8 mouse cellular contexts compared by ENCODE assay signal in the genomic region with DNA sequence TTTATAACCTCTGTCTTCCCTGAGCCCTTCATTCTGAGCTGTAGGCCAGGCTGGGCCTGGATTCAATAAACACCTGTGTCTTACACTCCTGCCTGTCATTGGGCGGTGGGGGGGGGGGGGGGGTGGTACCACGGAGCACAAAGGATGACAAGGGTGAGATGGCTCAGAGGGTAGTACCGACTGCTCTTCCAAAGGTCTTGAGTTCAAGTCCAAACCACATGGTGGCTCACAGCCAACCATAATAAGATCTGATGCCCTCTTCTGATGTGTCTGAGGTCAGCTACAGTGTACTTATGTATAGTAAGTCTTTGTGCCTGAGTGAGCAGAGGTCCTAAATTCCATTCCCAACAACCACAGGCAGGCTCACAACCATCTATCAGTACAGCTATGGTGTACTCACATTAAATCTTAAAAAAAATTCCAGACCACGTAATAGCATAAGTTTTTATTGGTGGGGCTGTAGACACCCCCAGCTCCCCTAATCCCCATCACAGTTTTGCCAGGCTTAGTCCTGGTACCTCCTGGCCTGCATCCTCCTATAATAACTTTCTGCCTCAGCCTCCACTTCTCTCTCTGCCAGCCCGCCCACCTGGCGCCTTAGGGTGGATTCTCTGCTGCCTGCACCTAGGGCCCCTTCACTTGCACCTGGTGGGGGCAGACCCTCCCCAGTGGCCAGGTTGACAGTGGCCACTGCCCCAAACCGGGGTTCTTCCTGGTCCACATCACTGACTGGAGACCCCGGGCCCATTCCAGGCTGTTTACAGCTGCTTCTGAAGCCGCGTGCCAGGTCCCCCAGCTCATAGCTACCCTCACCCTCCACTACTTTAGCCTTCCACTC. TPM values are rescaled to one million over a fixed set of nuclear protein-coding genes. Genes with fewer than 3 reads are reported as not detected.
A peak's percentile ranks its signal among the peaks of the same experiment; 100 is the strongest.
DNase-seq lines count a peak whose midpoint lies in the region; ATAC-seq and TF ChIP-seq lines count a peak whose summit lies in the region.

No protein-coding gene starts in this region.

- no peak overlapping the region for H3K27ac ChIP-seq in kidney, adult 2 months (ENCODE audit: insufficient read depth, low read depth, low read length)
- no peak overlapping the region for H3K27ac ChIP-seq in embryonic facial prominence, embryonic 11.5 days (replicated peaks; ENCODE audit: low read depth, low read length)
- H3K27ac ChIP-seq in intestine, embryonic 14.5 days (ENCODE audit: low read depth): no peak overlapping the region
- H3K27ac ChIP-seq in midbrain, postnatal 0 days (ENCODE audit: low read depth, low read length): peak overlapping the region; percentile 51; the same call in 1 of the 2 replicates

- H3K4me3 ChIP-seq in kidney, adult 2 months (ENCODE audit: insufficient read depth, low read depth, low read length): no peak overlapping the region
- no peak overlapping the region for H3K4me3 ChIP-seq in embryonic facial prominence, embryonic 11.5 days (ENCODE audit: low read depth, low read length)
- no peak overlapping the region for H3K4me3 ChIP-seq in intestine, embryonic 14.5 days (ENCODE audit: low read depth, low read length)
- H3K4me3 ChIP-seq in midbrain, postnatal 0 days (ENCODE audit: low read depth, low read length): no peak overlapping the region

- no peaks in the 10 kb centered on the region for H3K27me3 ChIP-seq in kidney, adult 2 months (replicated peaks; ENCODE audit: control insufficient read depth, insufficient read depth, low read length)
- H3K27me3 ChIP-seq in embryonic facial prominence, embryonic 11.5 days (ENCODE audit: control insufficient read depth, insufficient read depth, low read length): no peaks in the 10 kb centered on the region
- no peaks in the 10 kb centered on the region for H3K27me3 ChIP-seq in intestine, embryonic 14.5 days (replicated peaks; ENCODE audit: control insufficient read depth, insufficient read depth, low read length)
- no peaks in the 10 kb centered on the region for H3K27me3 ChIP-seq in midbrain, postnatal 0 days (ENCODE audit: insufficient read depth, low read length)

- H3K36me3 ChIP-seq in kidney, adult 2 months (ENCODE audit: control insufficient read depth, insufficient read depth, low read length): peaks cover 14% of the 10 kb centered on the region
- peaks cover 31% of the 10 kb centered on the region for H3K36me3 ChIP-seq in embryonic facial prominence, embryonic 11.5 days (replicated peaks; ENCODE audit: control insufficient read depth, insufficient read depth, low read depth, low read length)
- H3K36me3 ChIP-seq in intestine, embryonic 14.5 days (ENCODE audit: control insufficient read depth, insufficient read depth, low read length): peaks cover 68% of the 10 kb centered on the region
- peaks cover 61% of the 10 kb centered on the region for H3K36me3 ChIP-seq in midbrain, postnatal 0 days (ENCODE audit: insufficient read depth, low read length)

- H3K9ac ChIP-seq in embryonic facial prominence, embryonic 11.5 days (replicated peaks; ENCODE audit: low read length): no peak overlapping the region
- no peak overlapping the region for H3K9ac ChIP-seq in intestine, embryonic 14.5 days (ENCODE audit: low read length)
- no peak overlapping the region for H3K9ac ChIP-seq in midbrain, postnatal 0 days (replicated peaks; ENCODE audit: low read length, poor library complexity, severe bottlenecking)

- ATAC-seq in embryonic facial prominence, embryonic 11.5 days (replicated peaks; ENCODE audit: insufficient number of reproducible peaks, low FRiP score, low TSS enrichment, low read depth): peak; percentile 15
- ATAC-seq in intestine, embryonic 14.5 days (replicated peaks; ENCODE audit: low FRiP score, low TSS enrichment, low read depth): peak; percentile 17
- no peak for ATAC-seq in midbrain, postnatal 0 days (ENCODE audit: low FRiP score)

- peaks cover 35% of the 10 kb centered on the region for H3K4me1 ChIP-seq in kidney, adult 2 months (ENCODE audit: control insufficient read depth, insufficient read depth, low read length)
- H3K4me1 ChIP-seq in embryonic facial prominence, embryonic 11.5 days (ENCODE audit: control insufficient read depth, insufficient read depth, low read length): no peaks in the 10 kb centered on the region
- H3K4me1 ChIP-seq in intestine, embryonic 14.5 days (replicated peaks; ENCODE audit: control insufficient read depth, insufficient read depth, low read length): no peaks in the 10 kb centered on the region
- peaks cover 3% of the 10 kb centered on the region; the same call in 1 of the 2 replicates for H3K4me1 ChIP-seq in midbrain, postnatal 0 days (ENCODE audit: insufficient read depth, low read length)

- TF ChIP-seq CTCF in kidney, adult 2 months (conservative IDR thresholded peaks at IDR 0.05; ENCODE audit: insufficient read depth, insufficient read length, low read depth, low read length): no peak
- TF ChIP-seq CTCF in midbrain, postnatal 0 days (IDR thresholded peaks at IDR 0.05): no peak

- H3K9me3 ChIP-seq in embryonic facial prominence, embryonic 11.5 days (replicated peaks; ENCODE audit: control insufficient read depth, low read length): no peaks in the 10 kb centered on the region
- H3K9me3 ChIP-seq in intestine, embryonic 14.5 days (ENCODE audit: control insufficient read depth, low read length): no peaks in the 10 kb centered on the region
- no peaks in the 10 kb centered on the region for H3K9me3 ChIP-seq in midbrain, postnatal 0 days (ENCODE audit: low read length)

- no peak overlapping the region for H3K4me2 ChIP-seq in embryonic facial prominence, embryonic 11.5 days (ENCODE audit: low read depth, low read length)
- H3K4me2 ChIP-seq in intestine, embryonic 14.5 days (ENCODE audit: low read length): no peak overlapping the region
- no peak overlapping the region for H3K4me2 ChIP-seq in midbrain, postnatal 0 days (ENCODE audit: low read depth, low read length, poor library complexity, severe bottlenecking)

- TF ChIP-seq POLR2A in kidney, adult 2 months (IDR thresholded peaks at IDR 0.05; ENCODE audit: low read depth, low read length): no peak

- peak; percentile 33 for DNase-seq in kidney, adult 2 months
- DNase-seq in kidney, adult 8-10 months: no peak
- no peak for DNase-seq in embryonic facial prominence, embryonic 11.5 days (ENCODE audit: low spot score)
- no peak for DNase-seq in intestine, embryonic 14.5 days (ENCODE audit: low spot score)
- no peak for DNase-seq in midbrain, postnatal 0 days (ENCODE audit: low spot score)
- DNase-seq in right cerebral cortex, postnatal 36 days (ENCODE audit: low spot score in 2 of 2): no peak
- no peak for DNase-seq in layer of hippocampus, adult 18-20 months (ENCODE audit: low spot score in 2 of 2)
- DNase-seq in layer of hippocampus, postnatal 14 days (ENCODE audit: low spot score in 2 of 2): no peak

- 54% methylated on average over 10 of the region's 10 CpGs for WGBS in kidney, adult 2 months
- 54% methylated on average over 10 of the region's 10 CpGs for WGBS in embryonic facial prominence, embryonic 11.5 days
- WGBS in intestine, embryonic 14.5 days: 43% methylated on average over 10 of the region's 10 CpGs
- 50% methylated on average over 9 of the region's 10 CpGs for WGBS in midbrain, postnatal 0 days

RNA-seq across cellular contexts. Expression of gene Prtn3, which starts 9.7 kb away (rescaled TPM):
- polyA plus RNA-seq in kidney, adult 2 months (2012; rRNA removed): 0.67 and 0.99 TPM in 2 replicates
- polyA plus RNA-seq in embryonic facial prominence, embryonic 11.5 days (2014; fragmentation: Nextera tagmentation; extraction: Ambion mirVana): 10.9 and 11.2 TPM in 2 replicates
- polyA plus RNA-seq in intestine, embryonic 14.5 days (2014; fragmentation: Nextera tagmentation; extraction: Ambion mirVana): 5.2 and 5.9 TPM in 2 replicates
- 5.9 and 7.5 TPM in 2 replicates for total RNA-seq in midbrain, postnatal 0 days (2014; rRNA removed)
- polyA plus RNA-seq in midbrain, postnatal 0 days (2015; fragmentation: Nextera tagmentation; extraction: Ambion mirVana): 11.7 and 14.6 TPM in 2 replicates
- 1 to 10 TPM in 1 of 2 experiments, under 1 TPM in 1; 0.94 to 2.0 TPM for total RNA-seq in layer of hippocampus, adult 18-20 months (2021)
- 1 to 10 TPM; 2.3 to 3.0 TPM for total RNA-seq in layer of hippocampus, postnatal 14 days (2021)

RNA-seq across cellular contexts. Expression of gene Plppr3, which starts 9.9 kb away (rescaled TPM):
- polyA plus RNA-seq in kidney, adult 2 months (2012; rRNA removed): 2.7 and 3.2 TPM in 2 replicates
- polyA plus RNA-seq in embryonic facial prominence, embryonic 11.5 days (2014; fragmentation: Nextera tagmentation; extraction: Ambion mirVana): 78.3 and 85.8 TPM in 2 replicates
- polyA plus RNA-seq in intestine, embryonic 14.5 days (2014; fragmentation: Nextera tagmentation; extraction: Ambion mirVana): 38.8 and 46.4 TPM in 2 replicates
- total RNA-seq in midbrain, postnatal 0 days (2014; rRNA removed): 494 and 539 TPM in 2 replicates
- polyA plus RNA-seq in midbrain, postnatal 0 days (2015; fragmentation: Nextera tagmentation; extraction: Ambion mirVana): 350 and 358 TPM in 2 replicates
- 10 to 100 TPM; 30.6 to 34.4 TPM for total RNA-seq in layer of hippocampus, adult 18-20 months (2021)
- 10 to 100 TPM; 53.5 to 57.7 TPM for total RNA-seq in layer of hippocampus, postnatal 14 days (2021)

RNA-seq across cellular contexts. Expression of gene Ptbp1, which starts 10.3 kb away (rescaled TPM):
- 184 and 198 TPM in 2 replicates for polyA plus RNA-seq in kidney, adult 2 months (2012; rRNA removed)
- polyA plus RNA-seq in embryonic facial prominence, embryonic 11.5 days (2014; fragmentation: Nextera tagmentation; extraction: Ambion mirVana): 237 and 257 TPM in 2 replicates
- polyA plus RNA-seq in intestine, embryonic 14.5 days (2014; fragmentation: Nextera tagmentation; extraction: Ambion mirVana): 286 and 291 TPM in 2 replicates
- 114 and 119 TPM in 2 replicates for total RNA-seq in midbrain, postnatal 0 days (2014; rRNA removed)
- 46.2 and 49.7 TPM in 2 replicates for polyA plus RNA-seq in midbrain, postnatal 0 days (2015; fragmentation: Nextera tagmentation; extraction: Ambion mirVana)
- total RNA-seq in layer of hippocampus, adult 18-20 months (2021): 10 to 100 TPM; 48.8 to 58.4 TPM
- total RNA-seq in layer of hippocampus, postnatal 14 days (2021): 10 to 100 TPM; 62.9 to 70.2 TPM

RNA-seq across cellular contexts. Expression of gene Elane, which starts 21.5 kb away (rescaled TPM):
- polyA plus RNA-seq in kidney, adult 2 months (2012; rRNA removed): 0.10 TPM in 1 of 2 replicates, not detected in the other
- 0.50 and 0.88 TPM in 2 replicates for polyA plus RNA-seq in embryonic facial prominence, embryonic 11.5 days (2014; fragmentation: Nextera tagmentation; extraction: Ambion mirVana)
- 0.55 TPM in 1 of 2 replicates, not detected in the other for polyA plus RNA-seq in intestine, embryonic 14.5 days (2014; fragmentation: Nextera tagmentation; extraction: Ambion mirVana)
- total RNA-seq in midbrain, postnatal 0 days (2014; rRNA removed): not detected in 2 replicates
- not detected in 2 replicates for polyA plus RNA-seq in midbrain, postnatal 0 days (2015; fragmentation: Nextera tagmentation; extraction: Ambion mirVana)
- not detected for total RNA-seq in layer of hippocampus, adult 18-20 months (2021)
- not detected for total RNA-seq in layer of hippocampus, postnatal 14 days (2021)

RNA-seq across cellular contexts. Expression of gene Cfd, which starts 26.1 kb away (rescaled TPM):
- polyA plus RNA-seq in kidney, adult 2 months (2012; rRNA removed): 1,335 and 2,389 TPM in 2 replicates
- not detected in 2 replicates for polyA plus RNA-seq in embryonic facial prominence, embryonic 11.5 days (2014; fragmentation: Nextera tagmentation; extraction: Ambion mirVana)
- polyA plus RNA-seq in intestine, embryonic 14.5 days (2014; fragmentation: Nextera tagmentation; extraction: Ambion mirVana): not detected in 2 replicates
- not detected in 2 replicates for total RNA-seq in midbrain, postnatal 0 days (2014; rRNA removed)
- polyA plus RNA-seq in midbrain, postnatal 0 days (2015; fragmentation: Nextera tagmentation; extraction: Ambion mirVana): not detected in 2 replicates
- not detected for total RNA-seq in layer of hippocampus, adult 18-20 months (2021)
- not detected for total RNA-seq in layer of hippocampus, postnatal 14 days (2021)
